Mouse (Mus musculus): Measurements from ENCODE around the gene Cox8a. TPM values are rescaled to one million over a fixed set of nuclear protein-coding genes. Genes with fewer than 3 reads are reported as not detected.

The Cox8a gene
- total RNA-seq (2023): 310 to 323 TPM (median 315 TPM) in 4 replicates

GRCm38 (mm10) chr19:7217162-7217925, at the start of gene Cox8a:
Gene Cox8a, minus strand, starts transcription at chr19:7217616.

GRCm38 (mm10) chr19:7240782-7241690, 23.6 kb upstream of the Cox8a start, which contains the start of gene Naa40:
Gene Naa40, minus strand, starts transcription at chr19:7241183.

GRCm38 (mm10) chr19:7205753-7206736, 11.4 kb downstream of the Cox8a start, which contains the start of gene Otub1:
Gene Otub1, minus strand, starts transcription at chr19:7206316.

Other genes starting within 250 kb of the Cox8a start
- 65.3 to 101 TPM (median 80.8 TPM) in 4 replicates for gene Ppp1r14b, start 242.6 kb downstream of the Cox8a start, total RNA-seq (2023)
- gene Plcb3, start 241.1 kb downstream of the Cox8a start, total RNA-seq (2023): 14.9 to 17.9 TPM (median 17.1 TPM) in 4 replicates
- gene Fkbp2, start 237.1 kb downstream of the Cox8a start, total RNA-seq (2023): 23.9 to 26.2 TPM (median 24.8 TPM) in 4 replicates
- gene Vegfb, start 230.0 kb downstream of the Cox8a start, total RNA-seq (2023): 14.5 to 20.1 TPM (median 17.1 TPM) in 4 replicates
- gene Dnajc4, start 225.0 kb downstream of the Cox8a start, total RNA-seq (2023): 23.3 to 28.0 TPM (median 24.6 TPM) in 4 replicates
- gene Nudt22, start 221.5 kb downstream of the Cox8a start, total RNA-seq (2023): 3.6 to 5.8 TPM (median 3.9 TPM) in 4 replicates
- 4.9 to 6.3 TPM (median 5.6 TPM) in 4 replicates for gene Trpt1, start 221.5 kb downstream of the Cox8a start, total RNA-seq (2023)
- gene Fermt3, start 198.1 kb downstream of the Cox8a start, total RNA-seq (2023): 174 to 177 TPM (median 177 TPM) in 4 replicates
- gene Stip1, start 177.6 kb downstream of the Cox8a start, total RNA-seq (2023): 97.1 to 124 TPM (median 114 TPM) in 4 replicates
- 5.2 to 8.4 TPM (median 6.8 TPM) in 4 replicates for gene Macrod1, start 160.8 kb downstream of the Cox8a start, total RNA-seq (2023)
- gene Flrt1, start 111.9 kb downstream of the Cox8a start, total RNA-seq (2023): 0.09 TPM in 1 of 4 replicates, not detected in the others
- 132 to 147 TPM (median 146 TPM) in 4 replicates for gene Otub1, start 11.3 kb downstream of the Cox8a start, total RNA-seq (2023)
- gene Naa40, start 23.6 kb upstream of the Cox8a start, total RNA-seq (2023): 50.2 to 60.6 TPM (median 57.0 TPM) in 4 replicates
- gene Rcor2, start 49.7 kb upstream of the Cox8a start, total RNA-seq (2023): 1.8 to 3.9 TPM (median 1.9 TPM) in 4 replicates
- 218 to 233 TPM (median 220 TPM) in 4 replicates for gene Mark2, start 124.2 kb upstream of the Cox8a start, total RNA-seq (2023)
- gene Spindoc, start 165.4 kb upstream of the Cox8a start, total RNA-seq (2023): 19.3 to 30.6 TPM (median 26.0 TPM) in 4 replicates
- 6.4 to 13.0 TPM (median 8.4 TPM) in 4 replicates for gene 2700081O15Rik, start 200.0 kb upstream of the Cox8a start, total RNA-seq (2023)

All from B cell, adult 62 days (primary cell).